Mouse (Mus musculus) ES-E14 (cell line): Measurements from ENCODE around the gene Acot7. TPM values are rescaled to one million over a fixed set of nuclear protein-coding genes. Genes with fewer than 3 reads are reported as not detected.

Source experiments
- DNase-seq: peaks from one replicate; pipeline ENCODE4 v3.0.0-alpha.2; 2013; ENCODE audit warnings: low read depth, low spot score
- H3K27ac ChIP-seq: 2 replicates; pipeline ENCODE4 v1.5.1; 2012; ENCODE audit warnings: low read depth, mild to moderate bottlenecking, low read length, moderate library complexity, mixed read lengths; ENCODE audit not compliant: poor library complexity, insufficient read depth, severe bottlenecking
- H3K36me3 ChIP-seq: 2 replicates; pipeline ENCODE4 v1.6.1; 2012; ENCODE audit warnings: mild to moderate bottlenecking, low read length, moderate library complexity, mixed read lengths; ENCODE audit not compliant: control insufficient read depth, poor library complexity, insufficient read depth, severe bottlenecking
- H3K4me1 ChIP-seq, 2 experiments: fragments of 150-350 bp in 1 of 2; sonication (generic) in 1 of 2; 2 replicates each; pipeline ENCODE4 v1.6.1; 2012; ENCODE audit warnings: low read length in 2 of 2, mild to moderate bottlenecking in 1 of 2, mixed read lengths in 1 of 2; ENCODE audit not compliant: control insufficient read depth in 2 of 2, insufficient read depth in 2 of 2, poor library complexity in 1 of 2
- H3K4me3 ChIP-seq, 2 experiments: fragments of 150-350 bp in 1 of 2; sonication (generic) in 1 of 2; 2 replicates each; pipeline ENCODE4 v1.5.1; 2012; ENCODE audit warnings: low read length in 2 of 2, low read depth in 1 of 2, mild to moderate bottlenecking in 1 of 2, mixed read lengths in 1 of 2; ENCODE audit not compliant: insufficient read depth in 1 of 2, poor library complexity in 1 of 2, severe bottlenecking in 1 of 2
- H3K9ac ChIP-seq: 2 replicates; pipeline ENCODE4 v1.6.1; 2012; ENCODE audit warnings: low read depth, mild to moderate bottlenecking, low read length, mixed read lengths; ENCODE audit not compliant: poor library complexity, insufficient read depth, severe bottlenecking
- H3K9me3 ChIP-seq: fragments of 150-350 bp; sonication (generic); 2 replicates; pipeline ENCODE4 v1.6.1; 2012; ENCODE audit warnings: low read depth, mild to moderate bottlenecking, low read length; ENCODE audit not compliant: control insufficient read depth, insufficient read depth
- CHD2 ChIP-seq: IDR thresholded peaks from 2 replicates; pipeline ENCODE4 v1.6.1; 2014; ENCODE audit warnings: mild to moderate bottlenecking, low read depth, low read length, inconsistent platforms
- HCFC1 ChIP-seq: IDR thresholded peaks from 2 replicates; pipeline ENCODE4 v1.6.1; 2012; ENCODE audit warnings: low read length, inconsistent platforms, borderline replicate concordance; ENCODE audit not compliant: insufficient read depth
- MAFK ChIP-seq: IDR thresholded peaks from 2 replicates; pipeline ENCODE4 v1.6.1; 2014; ENCODE audit warnings: mild to moderate bottlenecking, low read depth, low read length, inconsistent platforms; ENCODE audit not compliant: insufficient read depth
- ZC3H11A ChIP-seq: IDR thresholded peaks from 2 replicates; pipeline ENCODE4 v1.6.1; 2012; ENCODE audit warnings: low read depth, mild to moderate bottlenecking, inconsistent platforms, low read length, borderline replicate concordance
- ZNF384 ChIP-seq: IDR thresholded peaks from 2 replicates; pipeline ENCODE4 v1.6.1; 2012; ENCODE audit warnings: low read depth, low read length, inconsistent platforms
- in situ Hi-C, 2 experiments: fragments of 600-800 bp; cut with MboI; formaldehyde crosslinking; loops; one replicate each; pipeline ENCODE4 v1.15.1; 2025; ENCODE audit warnings: low sequenced_read_pairs in 2 of 2, inconsistent platforms in 1 of 2; ENCODE audit not compliant: unreplicated experiment in 2 of 2
- total RNA-seq: library from RNA; depleted of rRNA; stranded (reverse); fragments of 300-350 nt; gene quantifications from 2 replicates; pipeline ENCODE4 v1.2.3, GENCODE M21; 2012

Gene Acot7
- total RNA-seq, 1 experiment: 51.9 TPM

- H3K9me3 ChIP-seq: no peaks in the 10 kb centered on the region
- TF ChIP-seq ZC3H11A: no peak
- TF ChIP-seq ZNF384: no peak
- TF ChIP-seq CHD2: no peak
- TF ChIP-seq HCFC1: no peak
- TF ChIP-seq MAFK: no peak
- peak overlapping the region; percentile 67; the same call in 1 of the 2 replicates for H3K9ac ChIP-seq
- no peak overlapping the region for H3K27ac ChIP-seq
- no peak for DNase-seq
- H3K4me1 ChIP-seq: peaks cover 0 to 20% of the 10 kb centered on the region in 2 experiments; a peak in 1 of 4 replicates
- in situ Hi-C loops: no loop called here
- H3K4me3 ChIP-seq: peak overlapping the region; percentile 68 to 75
- H3K36me3 ChIP-seq: no peaks in the 10 kb centered on the region
These were observed 45.8 kb upstream of the Acot7 start for GRCm38 (mm10) chr4:152131809-152132771.

GRCm38 (mm10) chr4:152132772-152133169, 45.2 kb upstream of the Acot7 start:
- Histone ChIP-seq H3K4me1 (peaks cover 0 to 20% of the 10 kb centered on the region in 2 experiments; a peak in 1 of 4 replicates), H3K9ac (no peak overlapping the region), H3K36me3 (no peaks in the 10 kb centered on the region), H3K27ac (no peak overlapping the region), H3K4me3 (no peak overlapping the region), H3K9me3 (no peaks in the 10 kb centered on the region)
- in situ Hi-C loops: no loop called here
- no peak for DNase-seq
- TF ChIP-seq ZC3H11A (no peak), CHD2 (no peak), MAFK (no peak), ZNF384 (no peak), HCFC1 (no peak)

GRCm38 (mm10) chr4:152133213-152133612, 44.7 kb upstream of the Acot7 start:
- H3K4me1 ChIP-seq: peaks cover 0 to 20% of the 10 kb centered on the region in 2 experiments; a peak in 1 of 4 replicates
- no peak for DNase-seq
- no peaks in the 10 kb centered on the region for H3K36me3 ChIP-seq
- no peak overlapping the region for H3K9ac ChIP-seq
- H3K27ac ChIP-seq: no peak overlapping the region
- in situ Hi-C loops: no loop called here
- TF ChIP-seq HCFC1 (no peak), ZNF384 (no peak), MAFK (no peak), CHD2 (no peak), ZC3H11A (no peak)
- no peak overlapping the region for H3K4me3 ChIP-seq
- H3K9me3 ChIP-seq: no peaks in the 10 kb centered on the region

- DNase-seq: no peak
- Histone ChIP-seq H3K9ac (no peak overlapping the region), H3K27ac (no peak overlapping the region), H3K36me3 (no peaks in the 10 kb centered on the region), H3K4me1 (peaks cover 0 to 24% of the 10 kb centered on the region in 2 experiments; a peak in 1 of 4 replicates), H3K9me3 (no peaks in the 10 kb centered on the region), H3K4me3 (no peak overlapping the region)
- TF ChIP-seq ZNF384 (no peak), HCFC1 (no peak), CHD2 (no peak), MAFK (no peak), ZC3H11A (no peak)
- in situ Hi-C loops: no loop called here
These were observed 43.4 kb upstream of the Acot7 start for GRCm38 (mm10) chr4:152134507-152134906.
